Mouse (Mus musculus) layer of hippocampus, adult 18-20 months (tissue): ENCODE data around the gene Ifnar2. TPM values are rescaled to one million over a fixed set of nuclear protein-coding genes. Genes with fewer than 3 reads are reported as not detected.
"Not testable (repeated sequence)": the region's sequence is repeated elsewhere in the genome, so short reads cannot be mapped to it uniquely, and the experiment has no call there.

Source experiments
- DNase-seq, 2 experiments: peaks; one replicate each; pipeline ENCODE4 v3.0.0; 2022; ENCODE audit warnings: low spot score in 2 of 2
- total RNA-seq, 2 experiments: library from RNA; stranded (reverse); gene quantifications; 2 replicates each; pipeline ENCODE4 v1.2.3; 2021

The Ifnar2 gene
- total RNA-seq, 2 experiments from 2014 or later: 22.8 to 25.9 TPM

DNA sequence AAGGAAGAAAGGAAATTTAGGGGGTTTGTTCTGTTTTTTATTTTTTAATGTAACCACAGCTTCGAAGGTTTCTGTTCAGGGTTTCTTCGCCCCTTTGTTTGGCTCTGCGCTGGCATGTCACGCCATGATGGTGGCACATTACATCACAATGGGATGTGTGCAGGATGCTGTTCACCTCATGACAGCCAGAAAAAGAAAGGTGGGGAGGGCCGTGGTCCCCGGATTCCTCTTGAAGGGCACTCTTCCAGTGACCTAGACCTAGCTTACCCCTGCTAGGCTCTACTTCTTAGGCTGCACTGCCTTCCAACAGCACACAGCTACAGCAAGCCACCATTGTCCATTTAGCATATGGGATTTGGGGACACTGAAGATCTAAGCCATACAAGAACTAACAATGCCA is 53.2 kb downstream of the Ifnar2 start:
- DNase-seq: no peak

DNA sequence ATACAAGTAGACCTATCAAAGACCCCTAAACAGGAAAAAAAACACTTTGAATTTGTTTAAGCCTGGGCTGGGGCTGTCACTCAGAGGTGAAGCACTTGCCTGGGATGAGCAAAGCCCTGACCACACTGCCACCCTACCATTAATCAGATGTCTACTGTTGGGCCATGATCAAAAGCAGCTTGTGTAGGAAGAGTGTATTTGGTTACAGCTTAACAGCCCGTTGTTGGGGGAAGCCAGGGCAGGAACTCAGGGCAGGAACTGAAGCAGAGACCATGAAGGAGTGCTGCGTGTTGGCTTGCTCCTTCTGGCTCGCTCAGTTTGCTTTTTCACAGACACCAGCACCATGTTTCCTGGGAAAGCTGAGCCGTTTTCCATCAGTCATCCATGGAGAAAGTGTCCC is 54.0 kb downstream of the Ifnar2 start:
- DNase-seq: no peak

DNA sequence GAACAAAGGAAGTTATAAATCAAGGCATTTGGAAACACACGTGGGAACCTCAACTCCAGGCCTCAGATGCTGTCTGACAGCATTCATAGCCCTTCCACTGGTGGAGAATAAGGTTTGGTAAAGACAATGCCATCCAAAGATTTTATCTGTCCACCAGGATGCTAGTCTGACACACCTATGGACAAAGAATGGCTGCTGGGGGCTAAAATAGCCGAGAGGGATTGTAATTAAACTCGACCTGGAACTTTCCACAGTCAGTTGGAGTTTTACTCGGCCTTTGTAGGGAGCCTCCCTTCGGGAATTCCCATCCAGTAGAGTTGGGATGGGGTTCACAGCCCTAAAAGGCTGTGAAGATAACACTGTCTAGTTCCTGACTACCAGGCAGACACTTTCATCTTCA is 54.9 kb downstream of the Ifnar2 start:
- no peak for DNase-seq

DNA sequence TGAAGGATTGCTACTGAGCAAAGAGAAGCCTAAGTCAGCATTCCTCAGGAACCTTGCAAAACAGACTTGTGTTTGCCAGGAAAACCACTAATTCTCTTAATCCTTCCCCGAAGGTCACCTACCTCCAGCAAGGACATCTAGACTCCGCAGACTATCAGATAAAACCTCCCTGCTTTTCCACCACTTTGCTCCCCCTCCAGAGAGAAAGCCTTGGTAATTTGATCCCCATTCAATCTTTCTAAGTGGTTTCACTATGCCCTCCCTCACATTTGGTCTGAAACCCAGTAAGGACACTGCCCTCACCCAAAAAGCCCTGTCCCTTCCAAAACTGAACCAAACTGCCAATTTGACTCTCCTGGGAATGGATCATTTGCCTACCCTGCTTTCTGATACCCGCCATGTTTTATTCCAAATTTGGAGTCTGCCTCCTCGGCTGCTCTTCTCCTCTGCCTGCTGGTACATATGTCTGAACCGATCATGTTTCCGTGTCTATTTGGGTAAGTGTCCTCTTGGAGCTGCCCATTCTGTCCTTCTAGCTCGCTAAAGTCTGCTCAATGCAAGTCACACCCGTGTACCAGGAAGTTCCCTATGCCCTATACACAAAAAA is 55.8 kb downstream of the Ifnar2 start:
- DNase-seq: no peak

DNA sequence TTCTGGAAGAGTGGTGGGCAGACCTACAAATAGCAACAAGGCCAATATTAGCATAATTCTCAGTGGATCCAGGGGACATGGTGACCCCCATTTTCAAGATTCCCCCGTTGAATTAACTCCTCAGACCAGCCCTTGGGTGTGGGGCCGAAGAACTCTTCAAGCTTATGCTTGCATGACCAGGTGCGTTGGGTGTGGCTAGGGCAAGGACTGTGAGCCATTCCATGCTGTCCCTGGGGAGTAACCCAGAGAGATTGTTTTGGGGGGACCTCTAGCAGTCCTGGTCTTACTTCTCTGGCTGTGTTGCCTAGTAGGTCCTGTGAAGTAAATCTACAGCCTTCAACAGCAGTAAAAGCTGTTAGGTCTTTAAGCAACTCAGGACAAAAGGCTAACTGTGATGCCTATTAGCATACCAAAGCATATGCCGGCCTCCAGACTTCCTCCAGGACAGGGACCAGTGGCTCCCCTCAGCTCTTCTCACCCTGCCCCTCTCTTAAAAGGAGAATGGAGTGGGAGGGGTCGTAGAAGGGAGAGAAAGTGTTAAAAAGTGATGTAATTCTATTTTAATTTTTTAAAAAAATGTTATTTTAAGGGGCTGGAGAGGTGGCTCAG is 60.2 kb downstream of the Ifnar2 start:
- no peak for DNase-seq

DNA sequence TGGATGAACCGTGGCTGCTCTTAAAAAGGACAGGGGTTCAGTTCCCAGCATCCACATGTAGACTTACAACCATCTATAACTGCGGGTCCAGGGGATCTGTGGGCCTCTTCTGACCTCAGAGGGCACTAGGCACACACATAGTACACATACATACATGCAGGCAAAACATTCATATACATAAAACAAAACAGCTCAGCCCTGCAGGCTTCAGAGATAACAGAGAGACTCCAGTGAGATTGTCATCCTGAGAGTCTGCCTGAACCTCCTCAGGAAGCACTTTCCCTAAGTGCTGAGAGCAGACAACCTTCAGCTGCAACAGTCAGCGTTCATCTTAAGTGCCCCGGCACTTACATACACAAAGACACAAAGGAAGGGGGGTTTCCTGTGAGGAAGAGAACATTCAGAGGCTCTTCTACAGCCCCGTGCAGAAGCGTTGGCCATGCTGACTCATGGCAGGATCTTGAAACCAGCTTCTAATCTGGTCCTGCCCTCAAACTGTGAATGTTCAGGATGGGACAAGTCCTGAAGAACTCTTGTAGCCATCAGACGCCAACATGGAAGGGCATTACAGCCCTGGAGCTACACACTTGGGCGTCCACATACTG is 60.8 kb downstream of the Ifnar2 start:
- no peak for DNase-seq

DNA sequence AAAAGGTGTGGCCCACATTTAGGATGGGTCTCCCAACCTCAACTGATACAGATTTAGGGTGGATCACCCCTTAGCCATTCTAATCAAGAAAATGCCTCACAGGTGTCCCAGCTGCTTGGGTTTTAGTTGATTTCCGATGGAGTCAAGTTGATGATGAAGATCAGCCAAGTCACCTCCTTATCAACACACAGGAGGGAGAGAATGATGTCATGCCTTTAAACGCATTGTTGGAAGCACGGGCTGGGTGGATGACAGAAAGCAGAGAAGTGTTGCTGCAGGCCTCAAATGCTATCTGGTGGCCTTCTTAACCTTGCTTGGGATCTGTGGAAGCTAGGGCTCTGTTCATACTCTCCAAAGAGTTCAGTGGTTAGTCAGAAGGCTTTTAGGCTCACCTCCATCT is 61.5 kb downstream of the Ifnar2 start:
- no peak for DNase-seq

DNA sequence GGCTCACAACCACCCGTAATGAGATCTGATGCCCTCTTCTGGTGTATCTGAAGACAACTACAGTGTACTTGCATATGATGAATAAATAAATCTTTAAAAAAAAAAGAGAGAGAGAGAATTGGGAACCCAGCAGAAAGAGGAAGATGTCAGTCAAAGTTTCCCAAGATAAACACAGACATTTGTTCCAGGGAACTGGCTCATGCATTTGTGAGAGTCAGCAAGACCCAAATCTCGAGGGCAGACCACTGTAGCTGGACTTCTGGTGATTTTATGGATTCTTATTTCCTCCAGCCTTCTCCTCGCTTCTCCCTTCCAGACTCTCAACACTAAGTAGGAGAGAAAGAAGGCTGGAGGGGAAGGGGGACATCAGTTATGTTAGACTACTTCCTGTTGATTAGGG is 65.5 kb downstream of the Ifnar2 start:
- DNase-seq: no peak

DNA sequence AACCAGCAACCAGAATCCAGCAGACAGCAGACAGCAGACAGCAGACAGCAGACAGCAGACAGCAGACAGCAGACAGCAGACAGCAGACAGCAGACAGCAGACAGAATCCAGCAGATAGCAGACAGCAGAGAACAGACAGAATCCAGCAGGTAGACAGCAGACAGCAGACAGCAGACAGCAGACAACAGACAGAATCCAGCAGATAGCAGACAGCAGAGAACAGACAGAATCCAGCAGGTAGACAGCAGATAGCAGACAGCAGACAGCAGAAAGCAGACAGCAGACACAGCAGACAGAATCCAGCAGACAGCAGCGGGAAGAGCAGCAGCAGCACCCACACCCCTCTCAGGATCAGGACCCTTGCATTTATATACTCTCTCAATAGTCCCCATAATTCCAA is 66.0 kb downstream of the Ifnar2 start:
- not testable (repeated sequence) for DNase-seq

DNA sequence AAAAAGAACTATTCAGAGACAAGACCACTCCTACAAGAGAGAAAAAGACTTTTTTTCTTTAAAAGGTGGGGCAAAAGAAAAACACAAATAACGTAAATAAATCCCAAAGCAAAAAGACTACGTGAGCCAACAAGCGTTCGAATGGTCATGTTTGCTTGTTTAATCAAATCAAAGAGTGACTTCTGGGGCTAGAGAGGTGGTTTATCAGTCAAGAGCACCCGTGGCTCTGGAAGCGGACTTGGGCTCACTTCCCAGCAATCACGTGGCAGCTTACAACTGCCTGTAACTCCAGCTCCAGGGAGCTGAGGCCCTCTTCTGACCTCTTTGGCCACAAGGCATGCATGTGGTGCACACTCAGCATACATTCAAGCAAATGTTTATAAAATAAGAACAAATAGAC is 68.8 kb downstream of the Ifnar2 start:
- no peak for DNase-seq

DNA sequence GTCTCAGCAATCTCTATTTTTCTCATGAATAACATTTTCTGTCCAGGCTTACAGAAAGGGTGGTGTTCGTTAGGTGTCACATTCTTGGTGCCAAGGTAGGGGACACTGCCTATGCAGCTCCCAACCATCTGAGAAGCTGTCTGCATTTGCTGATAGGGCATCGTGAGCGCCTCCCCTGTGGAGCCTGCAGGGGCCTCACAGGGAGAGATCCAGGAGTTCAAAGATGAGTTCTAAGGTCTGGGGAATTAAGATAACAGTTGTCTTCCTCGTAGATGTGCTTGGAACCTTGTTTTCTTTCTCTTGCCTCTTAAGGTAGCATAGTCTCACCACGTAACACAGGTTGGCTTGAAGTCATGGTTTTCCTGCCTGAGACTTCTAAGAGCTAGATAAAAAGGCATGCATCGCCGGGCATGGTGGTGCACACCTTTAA is 69.2 kb downstream of the Ifnar2 start:
- DNase-seq: no peak

DNA sequence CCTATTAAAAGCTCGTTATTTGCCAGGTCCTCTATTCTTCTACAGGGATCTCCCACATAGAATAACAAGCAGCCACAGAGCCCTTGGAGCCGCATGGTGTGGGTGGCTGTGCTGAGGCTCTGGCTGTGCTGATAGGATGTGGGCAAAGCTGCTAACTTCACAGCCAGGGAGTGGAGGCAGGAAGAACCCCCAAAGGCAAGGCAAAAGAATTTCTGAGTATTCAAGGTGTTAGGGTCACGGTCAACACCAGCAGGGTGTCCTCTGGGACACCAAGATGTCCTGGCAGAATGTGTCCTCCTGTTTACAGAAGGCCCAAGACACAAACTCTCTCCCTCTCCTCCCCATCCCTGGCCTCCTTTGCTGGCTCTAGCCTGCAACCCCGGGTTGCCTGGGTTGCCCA is 69.9 kb downstream of the Ifnar2 start:
- peak in 1 of 2 experiments; percentile 34 for DNase-seq

DNA sequence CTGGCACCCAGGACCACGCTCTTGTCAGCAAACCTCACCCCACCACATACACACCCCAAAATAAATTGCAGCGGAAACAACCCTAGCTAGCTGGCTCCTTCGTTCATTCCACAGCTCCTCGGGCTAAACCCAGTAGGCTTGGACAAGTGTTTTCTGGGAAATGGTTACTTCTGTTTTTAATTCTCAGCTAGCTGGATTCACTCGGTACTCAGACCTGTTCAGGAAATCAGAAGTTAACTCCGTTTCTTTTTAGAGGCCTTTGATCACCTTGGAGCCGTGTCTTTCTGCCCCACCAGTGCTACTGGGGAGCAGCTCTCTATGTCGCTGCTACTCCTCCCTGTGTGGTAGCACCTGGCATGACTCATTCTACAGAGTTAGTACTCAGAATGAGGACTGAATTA is 70.6 kb downstream of the Ifnar2 start:
- DNase-seq: no peak

DNA sequence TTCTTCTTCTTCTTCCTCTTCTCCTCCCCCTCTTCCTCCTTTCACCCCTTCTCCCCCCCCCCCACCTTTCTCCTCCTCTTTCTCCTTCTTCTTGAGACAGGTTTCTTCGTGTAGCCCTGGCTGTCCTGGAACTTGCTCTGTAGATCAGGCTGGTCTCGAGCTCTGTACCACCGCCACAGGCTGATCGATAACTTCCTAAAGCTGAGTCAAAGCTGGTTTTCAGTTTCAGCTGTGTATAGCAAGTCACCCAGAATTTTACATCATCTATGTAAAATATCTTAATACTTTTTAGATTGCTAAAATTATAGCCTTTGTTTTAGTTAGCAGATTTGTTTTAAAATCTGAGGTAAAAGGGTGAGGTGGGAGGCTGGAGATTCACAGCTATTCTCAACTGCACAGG is 72.3 kb downstream of the Ifnar2 start:
- no peak for DNase-seq

DNA sequence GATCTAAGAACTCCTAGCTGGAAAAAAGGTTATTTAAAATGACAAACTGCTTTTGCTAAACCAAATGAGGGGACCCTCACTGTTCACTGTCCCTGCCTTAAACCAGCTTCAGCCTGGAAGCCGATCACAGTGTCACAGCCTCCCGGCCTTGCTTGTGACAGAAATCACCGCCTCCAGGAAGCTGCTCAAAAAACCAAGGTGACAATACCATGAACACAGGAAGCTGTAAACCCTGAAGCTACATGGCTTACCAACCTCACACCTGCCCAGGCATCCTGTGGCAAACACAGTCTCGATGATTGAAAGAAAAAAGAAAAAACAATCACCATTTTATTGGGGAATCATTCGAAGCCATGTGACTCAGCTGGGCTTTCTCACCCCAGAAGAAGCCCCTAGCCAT is 73.0 kb downstream of the Ifnar2 start:
- no peak for DNase-seq

DNA sequence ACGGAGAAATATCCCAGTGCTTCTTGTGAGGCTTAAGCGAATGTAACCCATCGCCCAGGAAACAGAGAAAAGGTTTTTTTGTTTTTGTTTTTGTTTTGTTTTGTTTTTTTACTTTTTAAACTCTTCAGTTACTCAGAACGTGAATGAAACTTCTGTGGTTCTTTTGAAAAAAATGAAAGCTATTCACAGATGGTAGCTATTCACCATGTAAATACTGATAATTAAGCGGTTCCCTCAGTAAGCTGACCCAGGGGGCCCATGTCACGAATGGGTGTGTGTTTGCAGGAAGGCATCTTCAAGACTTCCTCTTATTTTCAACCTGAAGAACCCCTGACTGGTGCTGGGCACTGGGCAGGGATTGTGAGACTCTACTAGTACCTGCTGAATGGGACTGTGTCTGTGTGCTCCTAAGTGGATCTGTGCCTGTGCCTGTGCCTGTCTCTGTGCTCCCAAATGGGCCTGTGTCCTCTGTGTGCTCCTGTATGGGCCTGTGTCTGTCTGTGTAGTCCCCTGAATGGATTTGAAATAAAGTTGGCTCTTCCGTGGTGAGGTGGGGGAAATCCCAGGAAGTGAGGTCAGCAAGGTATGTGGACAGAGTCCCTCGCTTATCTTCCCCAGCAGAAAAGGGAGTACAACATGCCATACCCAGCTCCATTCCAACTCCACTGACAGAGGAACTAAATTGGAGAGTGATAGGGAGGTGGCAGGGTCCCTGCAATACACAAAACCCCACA is 74.4 kb downstream of the Ifnar2 start:
- DNase-seq: no peak

DNA sequence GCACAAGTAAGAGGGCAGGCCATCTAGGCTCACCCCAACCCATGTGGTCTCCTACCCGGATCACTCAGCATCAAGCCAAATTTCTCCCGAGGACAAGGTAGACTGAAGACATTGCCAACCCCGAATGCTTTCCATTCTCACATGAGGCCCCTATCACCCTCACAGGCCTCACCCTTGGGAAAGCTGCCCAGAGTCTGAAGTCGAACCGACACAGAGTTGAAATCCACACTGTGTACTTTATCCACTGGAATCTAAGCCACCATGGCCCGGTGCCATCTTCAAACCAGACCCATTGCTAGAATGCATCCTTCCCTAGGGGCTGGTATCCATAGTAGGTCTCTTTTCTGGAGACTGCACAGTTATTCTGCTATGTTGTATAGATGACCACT is 74.9 kb downstream of the Ifnar2 start:
- DNase-seq: no peak

DNA sequence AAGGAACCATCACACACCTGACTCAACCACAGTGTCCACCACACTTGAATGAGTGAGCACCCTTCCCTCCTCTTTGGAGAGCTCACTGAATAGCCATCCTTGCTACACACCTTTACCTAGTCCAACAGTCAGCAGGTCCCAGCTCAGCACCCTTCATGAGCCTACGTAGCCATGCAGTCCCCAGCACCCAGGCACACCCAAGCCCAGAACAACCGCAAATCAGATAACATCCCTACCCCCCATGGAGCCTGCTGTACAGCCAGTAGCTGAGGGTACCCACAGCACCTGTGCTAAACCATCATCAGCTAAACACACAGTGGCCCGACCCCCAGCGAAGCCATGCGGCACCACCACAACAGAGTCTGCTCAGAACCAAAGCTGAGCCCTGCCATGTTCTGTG is 75.5 kb downstream of the Ifnar2 start:
- DNase-seq: no peak

DNA sequence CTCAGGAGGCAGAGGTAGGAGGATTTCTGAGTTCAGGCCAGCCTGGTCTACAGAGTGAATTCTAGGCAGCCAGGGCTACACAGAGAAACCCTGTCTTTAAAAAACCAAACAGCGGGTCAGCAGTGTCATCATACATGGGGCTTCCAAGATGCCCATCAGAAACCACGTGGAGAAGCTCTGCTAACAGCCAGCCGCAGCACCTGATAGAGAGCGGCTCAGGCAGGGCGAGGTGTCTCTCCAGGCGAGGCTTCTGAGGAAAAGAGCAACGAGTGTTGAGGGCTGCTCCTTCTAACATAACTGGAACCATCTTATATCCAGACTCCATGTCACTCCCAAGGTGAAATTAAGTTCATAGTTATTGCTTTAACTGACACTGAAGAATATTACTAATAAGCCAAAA is 76.3 kb downstream of the Ifnar2 start:
- no peak for DNase-seq

DNA sequence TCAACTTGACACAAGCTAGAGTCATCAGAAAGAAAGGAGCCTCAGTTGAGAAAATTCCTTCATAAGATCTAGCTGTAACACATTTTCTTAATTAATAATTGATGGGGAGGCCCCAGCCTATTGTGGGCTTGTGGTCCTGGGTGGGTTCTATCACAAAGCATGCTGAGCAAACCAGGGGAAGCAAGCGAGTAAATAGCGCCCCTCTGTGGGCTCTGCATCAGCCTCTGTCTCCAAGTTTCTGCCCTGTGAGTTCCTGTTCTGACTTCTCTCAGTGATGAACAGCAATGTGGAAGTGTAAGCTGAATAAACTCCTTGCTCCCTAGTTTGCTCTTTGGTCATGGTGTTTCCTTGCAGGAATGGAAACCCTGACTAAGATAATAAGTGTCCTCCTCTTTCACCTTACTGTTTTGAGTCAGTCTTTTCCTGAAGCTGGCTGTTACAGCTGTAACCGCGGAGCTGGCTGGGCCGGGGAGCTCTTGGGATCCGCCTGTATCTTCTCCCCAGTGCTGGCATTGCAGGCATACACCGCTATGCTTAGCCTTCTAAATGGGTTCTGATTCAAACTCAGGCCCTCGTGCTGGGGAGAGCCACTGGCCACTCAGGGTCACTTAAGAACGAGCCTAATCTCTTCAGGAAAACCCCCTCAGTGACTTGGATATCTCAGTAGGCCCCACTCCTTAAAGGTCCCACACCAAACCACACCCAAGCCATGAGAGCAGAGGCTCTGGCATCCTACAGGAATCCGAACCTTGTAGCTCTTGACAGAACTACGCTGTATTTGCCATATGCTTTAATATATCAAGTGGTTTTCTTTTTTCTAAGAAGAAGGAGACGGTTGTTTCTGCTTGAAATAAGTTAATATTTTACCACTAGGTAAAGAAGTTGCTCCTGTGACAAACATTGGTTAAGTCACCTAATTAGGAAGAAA is 77.8 kb downstream of the Ifnar2 start:
- no peak for DNase-seq

DNA sequence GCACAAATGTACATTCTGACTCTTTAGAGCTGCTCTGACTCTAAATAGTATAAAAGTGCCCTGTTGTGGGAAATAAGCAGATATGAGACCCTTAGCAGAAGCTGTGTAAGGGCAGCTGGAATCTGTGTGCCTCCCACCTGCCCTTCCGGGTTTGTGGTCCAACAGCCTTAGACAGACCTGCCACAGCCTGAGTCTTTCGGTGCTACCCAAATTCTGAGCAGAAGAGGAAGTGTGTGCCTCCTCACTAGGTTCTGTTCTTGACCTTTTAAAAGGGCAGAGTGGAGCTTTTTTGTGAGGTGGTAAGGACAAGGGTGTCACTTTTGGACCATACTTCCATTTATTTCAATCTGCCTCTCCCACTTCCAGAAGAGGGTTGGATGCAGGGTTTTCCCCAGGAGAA is 79.4 kb downstream of the Ifnar2 start:
- no peak for DNase-seq
